Mouse (Mus musculus) intestine, embryonic 14.5 days (tissue): ENCODE data around the gene Hps6. TPM values are rescaled to one million over a fixed set of nuclear protein-coding genes. Genes with fewer than 3 reads are reported as not detected.
A peak's percentile ranks its signal among the peaks of the same experiment; 100 is the strongest.

Source experiments
- ATAC-seq: fragments of 200-750 bp; cut with Nextera tagmentation; replicated peaks from 2 replicates; pipeline ENCODE4 v1.8.0; 2017; ENCODE audit warnings: low read depth, moderate number of reproducible peaks, moderate TSS enrichment, moderate library complexity; ENCODE audit not compliant: low FRiP score, low TSS enrichment
- DNase-seq: peaks from one replicate; pipeline ENCODE4 v3.0.0-alpha.2; 2018; ENCODE audit warnings: low spot score
- H3K27ac ChIP-seq: fragments of 300-500 bp; sonication (generic); 2 replicates; pipeline ENCODE4 v1.5.1; 2014; ENCODE audit warnings: low read depth, mild to moderate bottlenecking, control low read depth
- H3K27me3 ChIP-seq: fragments of 300-500 bp; sonication (generic); replicated peaks from 2 replicates; pipeline ENCODE4 v1.6.1; 2014; ENCODE audit warnings: low read length, control low read depth; ENCODE audit not compliant: control insufficient read depth, insufficient read depth
- H3K36me3 ChIP-seq: fragments of 300-500 bp; sonication (generic); 2 replicates; pipeline ENCODE4 v1.6.1; 2014; ENCODE audit warnings: low read length, control low read depth; ENCODE audit not compliant: control insufficient read depth, insufficient read depth
- H3K4me1 ChIP-seq: fragments of 300-500 bp; sonication (generic); replicated peaks from 2 replicates; pipeline ENCODE4 v1.6.1; 2014; ENCODE audit warnings: low read length, control low read depth, mixed read lengths; ENCODE audit not compliant: control insufficient read depth, insufficient read depth
- H3K4me2 ChIP-seq: fragments of 300-500 bp; sonication (generic); 2 replicates; pipeline ENCODE4 v1.6.1; 2014; ENCODE audit warnings: low read length
- H3K4me3 ChIP-seq: fragments of 300-500 bp; sonication (generic); 2 replicates; pipeline ENCODE4 v1.5.1; 2014; ENCODE audit warnings: low read depth, low read length, control low read depth, mixed read lengths
- H3K9ac ChIP-seq: fragments of 300-500 bp; sonication (generic); 2 replicates; pipeline ENCODE4 v1.6.1; 2014; ENCODE audit warnings: mild to moderate bottlenecking, low read length
- H3K9me3 ChIP-seq: fragments of 300-500 bp; sonication (generic); 2 replicates; pipeline ENCODE4 v1.6.1; 2016; ENCODE audit warnings: low read length, control low read depth; ENCODE audit not compliant: control insufficient read depth
- WGBS: fragments of 180-500 bp; shearing (Covaris S2); extraction: QIAGEN DNeasy Blood & Tissue Kit; methylation state at CpG from one replicate; pipeline ENCODE4 v1.1.7; 2014; 5-methylcytosine and 5-hydroxymethylcytosine counted together
- polyA plus RNA-seq: library from polyadenylated mRNA; unstranded; fragments of >200 nt; fragmentation: Nextera tagmentation; extraction: Ambion mirVana; gene quantifications from 2 replicates; pipeline ENCODE4 v1.2.1, GENCODE M21; 2014

Gene Hps6
- polyA plus RNA-seq, 1 experiment from 2014 or later: 5.2 TPM

GRCm38 (mm10) chr19:45997365-45997764 lies 5.9 kb upstream of the Hps6 start:
- no peak for ATAC-seq
- Histone ChIP-seq H3K4me1 (peaks cover 8% of the 10 kb centered on the region; the same call in 1 of the 2 replicates), H3K4me3 (peak overlapping the region; percentile 59), H3K9ac (peak overlapping the region; percentile 88), H3K27ac (peak overlapping the region; percentile 93; the same call in 1 of the 2 replicates), H3K27me3 (no peaks in the 10 kb centered on the region), H3K36me3 (peaks cover 3% of the 10 kb centered on the region; the same call in 1 of the 2 replicates), H3K4me2 (peak overlapping the region; percentile 69), H3K9me3 (0 out of 2 replicates have a peak, but pooled peaks cover 4% of the 10 kb centered on the region)
- WGBS: 57% methylated on average over 5 of the region's 5 CpGs
- no peak for DNase-seq

- peak within 1 kb of the TSS; percentile 59 for H3K4me3 ChIP-seq
- H3K27ac ChIP-seq: peak within 1 kb of the TSS; percentile 93
- ATAC-seq (peak; percentile 94), DNase-seq (peak; percentile 96)
- no peaks in the 10 kb centered on the region for H3K27me3 ChIP-seq
- peak within 1 kb of the TSS; percentile 69 for H3K4me2 ChIP-seq
- 0 out of 2 replicates have a peak, but pooled peaks cover 4% of the 10 kb centered on the region for H3K9me3 ChIP-seq
- H3K4me1 ChIP-seq: peaks cover 8% of the 10 kb centered on the region
- H3K36me3 ChIP-seq: peaks cover 3% of the 10 kb centered on the region; the same call in 1 of the 2 replicates
- H3K9ac ChIP-seq: peak within 1 kb of the TSS; percentile 88
- under 1% methylated on average over 67 of the region's 76 CpGs for WGBS
Observed at GRCm38 (mm10) chr19:45997785-45998693, 5.3 kb upstream of the Hps6 start, which contains the start of gene Armh3. Gene Armh3, minus strand, starts transcription at chr19:45998488.

GRCm38 (mm10) chr19:45998694-45999217 lies 4.6 kb upstream of the Hps6 start:
- no peaks in the 10 kb centered on the region for H3K27me3 ChIP-seq
- H3K27ac ChIP-seq: no peak overlapping the region
- DNase-seq: no peak
- H3K36me3 ChIP-seq: peaks cover 3% of the 10 kb centered on the region; the same call in 1 of the 2 replicates
- 0 out of 2 replicates have a peak, but pooled peaks cover 4% of the 10 kb centered on the region for H3K9me3 ChIP-seq
- WGBS: 9% methylated on average over 8 of the region's 8 CpGs
- ATAC-seq: peak; percentile 9; the same call in 1 of the 2 replicates
- peak overlapping the region; percentile 88; the same call in 1 of the 2 replicates for H3K9ac ChIP-seq
- H3K4me3 ChIP-seq: peak overlapping the region; percentile 59
- H3K4me1 ChIP-seq: peaks cover 8% of the 10 kb centered on the region
- H3K4me2 ChIP-seq: peak overlapping the region; percentile 69

- Histone ChIP-seq H3K4me1 (peaks cover 13% of the 10 kb centered on the region), H3K4me3 (no peak overlapping the region), H3K4me2 (peak overlapping the region; percentile 69; the same call in 1 of the 2 replicates), H3K27ac (no peak overlapping the region), H3K27me3 (no peaks in the 10 kb centered on the region), H3K9ac (no peak overlapping the region), H3K9me3 (0 out of 2 replicates have a peak, but pooled peaks cover under 1% of the 10 kb centered on the region), H3K36me3 (peaks cover 3% of the 10 kb centered on the region; the same call in 1 of the 2 replicates)
- WGBS: 73% methylated on average over 1 of the region's 1 CpGs
- DNase-seq: no peak
- ATAC-seq: no peak
Observed at GRCm38 (mm10) chr19:45999378-45999777, 3.9 kb upstream of the Hps6 start.

- 81% methylated on average over 9 of the region's 9 CpGs for WGBS
- Histone ChIP-seq H3K27ac (no peak overlapping the region), H3K4me2 (no peak overlapping the region), H3K27me3 (no peaks in the 10 kb centered on the region), H3K9ac (no peak overlapping the region), H3K4me1 (peaks cover 12% of the 10 kb centered on the region), H3K9me3 (no peaks in the 10 kb centered on the region), H3K36me3 (0 out of 2 replicates have a peak, but pooled peaks cover 6% of the 10 kb centered on the region), H3K4me3 (no peak overlapping the region)
- ATAC-seq (no peak), DNase-seq (no peak)
Observed at GRCm38 (mm10) chr19:46002279-46002678, 1.0 kb upstream of the Hps6 start.

- Histone ChIP-seq H3K9ac (no peak overlapping the region), H3K4me1 (peaks cover 9% of the 10 kb centered on the region), H3K9me3 (no peaks in the 10 kb centered on the region), H3K27me3 (no peaks in the 10 kb centered on the region), H3K4me2 (no peak overlapping the region), H3K27ac (no peak overlapping the region), H3K36me3 (0 out of 2 replicates have a peak, but pooled peaks cover 6% of the 10 kb centered on the region), H3K4me3 (no peak overlapping the region)
- ATAC-seq: no peak
- WGBS: 80% methylated on average over 17 of the region's 17 CpGs
- no peak for DNase-seq
Observed at GRCm38 (mm10) chr19:46004814-46005466, 1.6 kb downstream of the Hps6 start.

- no peak for DNase-seq
- peaks cover 9% of the 10 kb centered on the region for H3K4me1 ChIP-seq
- H3K4me2 ChIP-seq: no peak overlapping the region
- H3K9me3 ChIP-seq: no peaks in the 10 kb centered on the region
- no peak overlapping the region for H3K27ac ChIP-seq
- H3K27me3 ChIP-seq: no peaks in the 10 kb centered on the region
- H3K36me3 ChIP-seq: 0 out of 2 replicates have a peak, but pooled peaks cover 6% of the 10 kb centered on the region
- no peak for ATAC-seq
- H3K9ac ChIP-seq: no peak overlapping the region
- H3K4me3 ChIP-seq: no peak overlapping the region
- WGBS: 82% methylated on average over 7 of the region's 7 CpGs
Observed at GRCm38 (mm10) chr19:46005680-46006079, 2.4 kb downstream of the Hps6 start.

- ATAC-seq (peak; percentile 55; the same call in 1 of the 2 replicates), DNase-seq (peak; percentile 92)
- no peak overlapping the region for H3K4me3 ChIP-seq
- H3K27me3 ChIP-seq: no peaks in the 10 kb centered on the region
- WGBS: 41% methylated on average over 12 of the region's 12 CpGs
- no peaks in the 10 kb centered on the region for H3K36me3 ChIP-seq
- no peaks in the 10 kb centered on the region for H3K9me3 ChIP-seq
- no peak overlapping the region for H3K9ac ChIP-seq
- H3K4me2 ChIP-seq: no peak overlapping the region
- no peaks in the 10 kb centered on the region for H3K4me1 ChIP-seq
- H3K27ac ChIP-seq: no peak overlapping the region
Observed at GRCm38 (mm10) chr19:46014572-46015178, 11.4 kb downstream of the Hps6 start.
